Mouse (Mus musculus) megakaryocyte, embryonic 14.5 days (primary cell): ENCODE measurements around the gene Mylk2. TPM values are rescaled to one million over a fixed set of nuclear protein-coding genes. Genes with fewer than 3 reads are reported as not detected.
A peak's percentile ranks its signal among the peaks of the same experiment; 100 is the strongest.

Experiments
- H3K27me3 ChIP-seq: replicated peaks from 2 replicates; pipeline ENCODE3; 2012; ENCODE audit warnings: inconsistent platforms
- H3K36me3 ChIP-seq: replicated peaks from 2 replicates; pipeline ENCODE3; 2012; ENCODE audit warnings: low read length, inconsistent platforms, mixed read lengths
- H3K4me1 ChIP-seq: 2 replicates; pipeline ENCODE4 v1.6.1; 2012; ENCODE audit warnings: inconsistent platforms
- H3K4me3 ChIP-seq: replicated peaks from 2 replicates; pipeline ENCODE3; 2012; ENCODE audit warnings: moderate library complexity, mild to moderate bottlenecking, inconsistent platforms
- H3K9me3 ChIP-seq: 2 replicates; pipeline ENCODE4 v1.6.1; 2012; ENCODE audit warnings: inconsistent platforms
- FLI1 ChIP-seq: IDR thresholded peaks from 2 replicates; pipeline ENCODE4 v1.6.1; 2012; ENCODE audit warnings: low read length, inconsistent platforms, mixed read lengths
- GATA1 ChIP-seq: IDR thresholded peaks from 3 replicates; pipeline ENCODE4 v1.6.1; 2012; ENCODE audit warnings: mixed read lengths, low read length, inconsistent platforms, borderline replicate concordance
- polyA plus RNA-seq: library from polyadenylated mRNA; stranded (reverse); fragments of >175 nt; gene quantifications from 2 replicates; pipeline ENCODE4 v1.2.3, GENCODE M21; 2012; ENCODE audit warnings: low replicate concordance; ENCODE audit not compliant: insufficient read depth

The Mylk2 gene
- polyA plus RNA-seq, 1 experiment, result 0.15 TPM

- peaks cover 82% of the 10 kb centered on the region for H3K27me3 ChIP-seq
- no peaks in the 10 kb centered on the region for H3K36me3 ChIP-seq
- H3K9me3 ChIP-seq, result peaks cover 19% of the 10 kb centered on the region
- H3K4me1 ChIP-seq, result peaks cover 72% of the 10 kb centered on the region
- TF ChIP-seq GATA1 (no peak), FLI1 (no peak)
- H3K4me3 ChIP-seq, result no peak overlapping the region
Measured at GRCm38 (mm10) chr2:152909848-152910247, 1.3 kb upstream of the Mylk2 start.

- H3K4me1 ChIP-seq, result peaks cover 70% of the 10 kb centered on the region
- H3K36me3 ChIP-seq, result no peaks in the 10 kb centered on the region
- peaks cover 19% of the 10 kb centered on the region for H3K9me3 ChIP-seq
- no peak overlapping the region for H3K4me3 ChIP-seq
- H3K27me3 ChIP-seq, result peaks cover 81% of the 10 kb centered on the region
- TF ChIP-seq FLI1 (no peak), GATA1 (no peak)
Measured at GRCm38 (mm10) chr2:152911432-152911831, 280 bp downstream of the Mylk2 start.

GRCm38 (mm10) chr2:152913471-152913870 lies 2.3 kb downstream of the Mylk2 start:
- H3K4me1 ChIP-seq, result peaks cover 70% of the 10 kb centered on the region
- TF ChIP-seq FLI1 (no peak), GATA1 (no peak)
- no peak overlapping the region for H3K4me3 ChIP-seq
- H3K27me3 ChIP-seq, result peaks cover 76% of the 10 kb centered on the region
- no peaks in the 10 kb centered on the region for H3K36me3 ChIP-seq
- H3K9me3 ChIP-seq, result peaks cover 12% of the 10 kb centered on the region

GRCm38 (mm10) chr2:152914310-152915120 lies 3.4 kb downstream of the Mylk2 start:
- peaks cover 2% of the 10 kb centered on the region; the same call in 1 of the 2 replicates for H3K9me3 ChIP-seq
- peaks cover 78% of the 10 kb centered on the region for H3K4me1 ChIP-seq
- no peaks in the 10 kb centered on the region for H3K36me3 ChIP-seq
- peak overlapping the region; percentile 87 for H3K4me3 ChIP-seq
- peaks cover 74% of the 10 kb centered on the region for H3K27me3 ChIP-seq
- TF ChIP-seq GATA1 (no peak), FLI1 (no peak)

- no peaks in the 10 kb centered on the region for H3K36me3 ChIP-seq
- H3K4me3 ChIP-seq, result no peak overlapping the region
- peaks cover 71% of the 10 kb centered on the region for H3K27me3 ChIP-seq
- no peak for TF ChIP-seq FLI1
- no peak for TF ChIP-seq GATA1
- H3K4me1 ChIP-seq, result peaks cover 85% of the 10 kb centered on the region
- no peaks in the 10 kb centered on the region for H3K9me3 ChIP-seq
Measured at GRCm38 (mm10) chr2:152915453-152915852, 4.3 kb downstream of the Mylk2 start.

GRCm38 (mm10) chr2:152916111-152916510 lies 5.0 kb downstream of the Mylk2 start:
- H3K4me3 ChIP-seq, result no peak overlapping the region
- no peaks in the 10 kb centered on the region for H3K9me3 ChIP-seq
- H3K27me3 ChIP-seq, result peaks cover 71% of the 10 kb centered on the region
- H3K36me3 ChIP-seq, result no peaks in the 10 kb centered on the region
- H3K4me1 ChIP-seq, result peaks cover 83% of the 10 kb centered on the region
- TF ChIP-seq GATA1 (no peak), FLI1 (no peak)

- TF ChIP-seq FLI1 (no peak), GATA1 (no peak)
- no peak overlapping the region for H3K4me3 ChIP-seq
- H3K36me3 ChIP-seq, result no peaks in the 10 kb centered on the region
- H3K4me1 ChIP-seq, result peaks cover 79% of the 10 kb centered on the region
- H3K27me3 ChIP-seq, result peaks cover 59% of the 10 kb centered on the region
- no peaks in the 10 kb centered on the region for H3K9me3 ChIP-seq
Measured at GRCm38 (mm10) chr2:152917671-152918070, 6.5 kb downstream of the Mylk2 start.

GRCm38 (mm10) chr2:152922376-152922775 lies 11.2 kb downstream of the Mylk2 start:
- H3K4me3 ChIP-seq, result no peak overlapping the region
- TF ChIP-seq FLI1, result no peak
- TF ChIP-seq GATA1, result no peak
- peaks cover 40% of the 10 kb centered on the region for H3K27me3 ChIP-seq
- no peaks in the 10 kb centered on the region for H3K36me3 ChIP-seq
- peaks cover 84% of the 10 kb centered on the region for H3K4me1 ChIP-seq
- H3K9me3 ChIP-seq, result no peaks in the 10 kb centered on the region

GRCm38 (mm10) chr2:152923621-152924020 lies 12.5 kb downstream of the Mylk2 start:
- TF ChIP-seq FLI1, result no peak
- TF ChIP-seq GATA1, result no peak
- H3K4me3 ChIP-seq, result no peak overlapping the region
- no peaks in the 10 kb centered on the region for H3K9me3 ChIP-seq
- H3K36me3 ChIP-seq, result no peaks in the 10 kb centered on the region
- peaks cover 29% of the 10 kb centered on the region for H3K27me3 ChIP-seq
- H3K4me1 ChIP-seq, result peaks cover 84% of the 10 kb centered on the region

GRCm38 (mm10) chr2:152924128-152924527 lies 13.0 kb downstream of the Mylk2 start:
- Histone ChIP-seq H3K4me1 (peaks cover 84% of the 10 kb centered on the region), H3K27me3 (peaks cover 25% of the 10 kb centered on the region)
- TF ChIP-seq FLI1 (no peak), GATA1 (no peak)

More at GRCm38 (mm10) chr2:152924128-152924527, 13.0 kb downstream of the Mylk2 start:
- Histone ChIP-seq H3K4me3 (no peak overlapping the region), H3K36me3 (no peaks in the 10 kb centered on the region), H3K9me3 (no peaks in the 10 kb centered on the region)
